Mouse (Mus musculus) C2C12 (cell line): Measurements from ENCODE around the gene Fuca1.

Experiments
- CEBPB ChIP-seq: IDR thresholded peaks from one replicate; pipeline ENCODE4 v1.6.1; 2011; ENCODE audit warnings: low read depth, mild to moderate bottlenecking, control low read depth, moderate library complexity
- CTCF ChIP-seq: IDR thresholded peaks from one replicate; pipeline ENCODE4 v1.5.1; 2011; ENCODE audit not compliant: control insufficient read depth, insufficient read depth, insufficient read length
- FOSL1 ChIP-seq: IDR thresholded peaks from one replicate; pipeline ENCODE4 v1.8.0; 2011; ENCODE audit warnings: mild to moderate bottlenecking, low read length; ENCODE audit not compliant: poor library complexity, insufficient read depth, severe bottlenecking
- MAX ChIP-seq: IDR thresholded peaks from one replicate; pipeline ENCODE4 v1.6.1; 2011; ENCODE audit warnings: mild to moderate bottlenecking, control low read depth
- MYOD1 ChIP-seq: IDR thresholded peaks from one replicate; pipeline ENCODE4 v1.6.1; 2011; ENCODE audit warnings: low read depth; ENCODE audit not compliant: control insufficient read depth, insufficient read length
- MYOG ChIP-seq: IDR thresholded peaks from one replicate; pipeline ENCODE4 v1.6.1; 2011; ENCODE audit not compliant: control insufficient read depth, insufficient read length; ENCODE audit errors: extremely low read depth
- USF1 ChIP-seq: IDR thresholded peaks from one replicate; pipeline ENCODE4 v1.6.1; 2011; ENCODE audit warnings: low read depth, mild to moderate bottlenecking, control low read depth, moderate library complexity

DNA sequence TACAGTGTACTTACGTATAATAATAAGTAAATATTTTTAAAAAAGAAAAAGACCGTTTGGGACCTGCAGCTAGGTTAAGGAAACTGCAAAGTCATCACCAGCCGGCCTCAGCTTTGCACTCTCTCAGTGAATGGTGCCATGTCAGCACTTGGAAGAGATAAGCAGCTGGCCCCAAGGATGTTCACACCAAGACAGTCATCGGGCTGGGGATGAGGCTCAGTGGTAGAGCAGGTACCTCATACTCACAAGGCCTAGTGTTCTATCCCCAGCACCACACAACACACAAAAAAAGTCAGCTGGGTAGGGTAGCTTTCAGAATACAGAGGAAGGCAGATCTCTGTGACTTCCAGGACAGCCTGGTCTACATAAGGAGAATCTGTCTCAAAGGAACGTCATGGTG is 64.7 kb downstream of the Fuca1 start:
- no peak for TF ChIP-seq CTCF
- TF ChIP-seq CEBPB: no peak
- no peak for TF ChIP-seq USF1
- no peak for TF ChIP-seq MAX
- no peak for TF ChIP-seq MYOD1
- no peak for TF ChIP-seq MYOG
- TF ChIP-seq FOSL1: no peak
